Mouse (Mus musculus) heart, embryonic 11.5 days (tissue): Measurements from ENCODE around the gene Syce2. TPM values are rescaled to one million over a fixed set of nuclear protein-coding genes. Genes with fewer than 3 reads are reported as not detected.

Experiments used
- ATAC-seq: fragments of 200-750 bp; cut with Nextera tagmentation; replicated peaks from 2 replicates; pipeline ENCODE4 v1.8.0; 2017; ENCODE audit warnings: moderate library complexity; ENCODE audit not compliant: insufficient number of reproducible peaks, low FRiP score, low TSS enrichment
- H3K27ac ChIP-seq: fragments of 300-500 bp; sonication (generic); 2 replicates; pipeline ENCODE4 v1.5.1; 2014; ENCODE audit warnings: mild to moderate bottlenecking, low read depth, low read length
- H3K27me3 ChIP-seq: fragments of 300-500 bp; sonication (generic); 2 replicates; pipeline ENCODE4 v1.6.1; 2014; ENCODE audit warnings: mild to moderate bottlenecking, low read length, mixed read lengths; ENCODE audit not compliant: control insufficient read depth, insufficient read depth
- H3K36me3 ChIP-seq: fragments of 300-500 bp; sonication (generic); 2 replicates; pipeline ENCODE4 v1.6.1; 2014; ENCODE audit warnings: mild to moderate bottlenecking, low read length, moderate library complexity, mixed read lengths; ENCODE audit not compliant: control insufficient read depth, insufficient read depth
- H3K4me1 ChIP-seq: fragments of 300-500 bp; sonication (generic); 2 replicates; pipeline ENCODE4 v1.6.1; 2014; ENCODE audit warnings: low read length; ENCODE audit not compliant: control insufficient read depth, insufficient read depth
- H3K4me2 ChIP-seq: fragments of 300-500 bp; sonication (generic); 2 replicates; pipeline ENCODE4 v1.6.1; 2014; ENCODE audit warnings: mild to moderate bottlenecking, moderate library complexity
- H3K4me3 ChIP-seq: fragments of 300-500 bp; sonication (generic); 2 replicates; pipeline ENCODE4 v1.5.1; 2014; ENCODE audit warnings: low read depth, low read length
- H3K9ac ChIP-seq: fragments of 300-500 bp; sonication (generic); 2 replicates; pipeline ENCODE4 v1.6.1; 2014; ENCODE audit warnings: mild to moderate bottlenecking, low read depth, low read length, moderate library complexity
- H3K9me3 ChIP-seq: fragments of 300-500 bp; sonication (generic); replicated peaks from 2 replicates; pipeline ENCODE4 v1.6.1; 2016; ENCODE audit warnings: low read length; ENCODE audit not compliant: control insufficient read depth
- WGBS: fragments of 180-500 bp; shearing (Covaris S2); extraction: QIAGEN DNeasy Blood & Tissue Kit; methylation state at CpG from one replicate; pipeline ENCODE4 v1.1.7; 2014; ENCODE audit not compliant: insufficient replicate concordance; 5-methylcytosine and 5-hydroxymethylcytosine counted together
- microRNA-seq: library from miRNA; unstranded; fragments of <30 nt; microRNA quantifications from one replicate; pipeline ENCODE4, GENCODE M21; 2016; ENCODE audit warnings: borderline number of aligned reads
- polyA plus RNA-seq: library from polyadenylated mRNA; unstranded; fragments of >200 nt; fragmentation: Nextera tagmentation; extraction: Ambion mirVana; gene quantifications from 2 replicates; pipeline ENCODE4 v1.2.1, GENCODE M21; 2014

The Syce2 gene
- polyA plus RNA-seq, 1 experiment from 2014 or later = 49.6 TPM

- no peak overlapping the region for H3K27ac ChIP-seq
- H3K4me1 ChIP-seq = peaks cover 18% of the 10 kb centered on the region
- peak overlapping the region; percentile 5; the same call in 1 of the 2 replicates for H3K4me3 ChIP-seq
- no peaks in the 10 kb centered on the region for H3K9me3 ChIP-seq
- no peak overlapping the region for H3K9ac ChIP-seq
- no peak for ATAC-seq
- WGBS = 5% methylated on average over 14 of the region's 14 CpGs
- peaks cover 74% of the 10 kb centered on the region for H3K27me3 ChIP-seq
- no peak overlapping the region; the same call in 1 of the 2 replicates for H3K4me2 ChIP-seq
- no peaks in the 10 kb centered on the region for H3K36me3 ChIP-seq
Measured at GRCm38 (mm10) chr8:84935489-84935888, 63.6 kb downstream of the Syce2 start.

GRCm38 (mm10) chr8:84936041-84936961, 64.4 kb downstream of the Syce2 start:
- H3K27me3 ChIP-seq = peaks cover 75% of the 10 kb centered on the region
- H3K4me2 ChIP-seq = peak overlapping the region; percentile 78
- H3K9ac ChIP-seq = no peak overlapping the region
- no peaks in the 10 kb centered on the region for H3K36me3 ChIP-seq
- peak overlapping the region; percentile 47 for H3K4me3 ChIP-seq
- peaks cover 18% of the 10 kb centered on the region for H3K4me1 ChIP-seq
- no peak overlapping the region for H3K27ac ChIP-seq
- 29% methylated on average over 23 of the region's 23 CpGs for WGBS
- H3K9me3 ChIP-seq = no peaks in the 10 kb centered on the region
- ATAC-seq = no peak; the same call in 1 of the 2 replicates

GRCm38 (mm10) chr8:84936962-84937546, 65.1 kb downstream of the Syce2 start, which contains the start of gene Mast1:
Gene Mast1 (minus strand): TSS chr8:84937359.
- Histone ChIP-seq H3K27ac (no peak within 1 kb of the TSS), H3K4me1 (peaks cover 18% of the 10 kb centered on the region), H3K9ac (peak within 1 kb of the TSS; percentile 11), H3K4me3 (peak within 1 kb of the TSS; percentile 47), H3K4me2 (peak within 1 kb of the TSS; percentile 78), H3K9me3 (no peaks in the 10 kb centered on the region), H3K27me3 (peaks cover 73% of the 10 kb centered on the region), H3K36me3 (no peaks in the 10 kb centered on the region)
- peak; percentile 61; the same call in 1 of the 2 replicates for ATAC-seq
- WGBS = 1% methylated on average over 45 of the region's 50 CpGs

Small RNAs within 50 kb of the gene (microRNA-seq; reads per million reads assigned to microRNA genes)
- gene Gm24197 (not detected), gene Mir7069 (3.0 reads per million, percentile 31 among the genes with 10 or more reads in this experiment)

Other genes with a start within 250 kb of the Syce2 start
- 52.3 and 55.9 TPM in 2 replicates for gene Ier2, start 209.3 kb upstream of the Syce2 start, polyA plus RNA-seq
- gene Trmt1, start 185.8 kb upstream of the Syce2 start, polyA plus RNA-seq = 49.7 and 51.6 TPM in 2 replicates
- gene Nacc1, start 184.2 kb upstream of the Syce2 start, polyA plus RNA-seq = 19.1 and 19.6 TPM in 2 replicates
- gene Lyl1, start 170.7 kb upstream of the Syce2 start, polyA plus RNA-seq = 19.5 and 22.9 TPM in 2 replicates
- 3.4 and 5.4 TPM in 2 replicates for gene G430095P16Rik, start 149.1 kb upstream of the Syce2 start, polyA plus RNA-seq
- gene Nfix, start 71.8 kb upstream of the Syce2 start, polyA plus RNA-seq = 6.1 and 7.6 TPM in 2 replicates
- gene Dand5, start 49.3 kb upstream of the Syce2 start, polyA plus RNA-seq = 5.0 and 6.0 TPM in 2 replicates
- 51.5 and 52.2 TPM in 2 replicates for gene Gadd45gip1, start 40.6 kb upstream of the Syce2 start, polyA plus RNA-seq
- gene Rad23a, start 31.4 kb upstream of the Syce2 start, polyA plus RNA-seq = 125 and 127 TPM in 2 replicates
- 830 and 894 TPM in 2 replicates for gene Calr, start 25.2 kb upstream of the Syce2 start, polyA plus RNA-seq
- gene Farsa, start 15.1 kb upstream of the Syce2 start, polyA plus RNA-seq = 53.6 and 54.5 TPM in 2 replicates
- gene Gcdh, start 21.8 kb downstream of the Syce2 start, polyA plus RNA-seq = 36.2 and 40.4 TPM in 2 replicates
- 48.7 and 65.0 TPM in 2 replicates for gene Klf1, start 29.8 kb downstream of the Syce2 start, polyA plus RNA-seq
- gene Dnase2a, start 36.4 kb downstream of the Syce2 start, polyA plus RNA-seq = 4.3 and 5.4 TPM in 2 replicates
- gene Mast1, start 65.2 kb downstream of the Syce2 start, polyA plus RNA-seq = 0.27 TPM in 1 of 2 replicates, not detected in the other
- gene Rtbdn, start 74.9 kb downstream of the Syce2 start, polyA plus RNA-seq = not detected in 2 replicates
- not detected in 2 replicates for gene Gm49661, start 97.3 kb downstream of the Syce2 start, polyA plus RNA-seq
- gene Prdx2, start 97.5 kb downstream of the Syce2 start, polyA plus RNA-seq = 862 and 992 TPM in 2 replicates
- 95.9 and 106 TPM in 2 replicates for gene Rnaseh2a, start 97.7 kb downstream of the Syce2 start, polyA plus RNA-seq
- gene Junb, start 106.6 kb downstream of the Syce2 start, polyA plus RNA-seq = 7.6 and 9.3 TPM in 2 replicates
- gene Hook2, start 118.5 kb downstream of the Syce2 start, polyA plus RNA-seq = 6.7 and 7.1 TPM in 2 replicates
- not detected in 2 replicates for gene Best2, start 142.4 kb downstream of the Syce2 start, polyA plus RNA-seq
- 108 and 118 TPM in 2 replicates for gene Asna1, start 153.2 kb downstream of the Syce2 start, polyA plus RNA-seq
- 99.7 and 101 TPM in 2 replicates for gene Trir, start 154.7 kb downstream of the Syce2 start, polyA plus RNA-seq
- gene Tnpo2, start 164.8 kb downstream of the Syce2 start, polyA plus RNA-seq = 15.7 and 16.2 TPM in 2 replicates
- 15.9 and 17.8 TPM in 2 replicates for gene Fbxw9, start 187.9 kb downstream of the Syce2 start, polyA plus RNA-seq
- 1.5 TPM in 1 of 2 replicates, not detected in the other for gene Gm5741, start 195.9 kb downstream of the Syce2 start, polyA plus RNA-seq
- gene Dhps, start 199.6 kb downstream of the Syce2 start, polyA plus RNA-seq = 57.6 and 60.0 TPM in 2 replicates
- 120 and 124 TPM in 2 replicates for gene Wdr83os, start 208.6 kb downstream of the Syce2 start, polyA plus RNA-seq
- gene Wdr83, start 209.2 kb downstream of the Syce2 start, polyA plus RNA-seq = 36.5 and 43.0 TPM in 2 replicates
- 25.1 and 27.3 TPM in 2 replicates for gene Man2b1, start 211.2 kb downstream of the Syce2 start, polyA plus RNA-seq